Mouse (Mus musculus): ENCODE measurements at regions not wholly inside any gene's neighbourhood (a gene's known extent, or its start where the extent isn't known, plus 50 kb on each side); places are given as distances from the start of the nearest gene placed in this dataset.
"Not testable (repeated sequence)": the region's sequence is repeated elsewhere in the genome, so short reads cannot be mapped to it uniquely, and the experiment has no call there.

GRCm38 (mm10) chrX:76077781-76078180 lies 186.3 kb upstream of the Cldn34b3 start:
- DNase-seq (ENCODE audit: low read depth, low spot score): no peak

DNA sequence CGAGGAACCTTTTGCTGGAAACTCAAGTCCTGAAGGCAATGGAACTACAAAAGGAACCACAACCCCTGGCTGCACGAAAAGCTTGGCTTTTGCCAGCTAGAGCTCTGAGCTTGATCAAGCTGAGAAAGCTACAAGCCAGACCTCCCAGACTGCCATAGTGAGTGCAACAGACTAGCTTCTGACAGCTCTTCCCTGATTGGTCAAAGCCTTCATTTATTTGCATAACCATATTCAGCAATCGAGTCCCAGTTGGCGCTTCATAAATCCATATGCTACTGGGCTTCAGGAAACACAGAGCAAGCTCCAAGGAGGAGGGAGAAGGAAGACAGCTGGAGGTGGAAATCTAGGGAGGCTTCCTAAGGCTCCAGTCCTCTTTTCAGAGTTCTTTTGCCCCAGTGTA lies 181.4 kb upstream of the Cldn34b3 start:
- DNase-seq (ENCODE audit: low read depth, low spot score): peak; percentile 20

- DNase-seq (ENCODE audit: low read depth, low spot score): no peak
Observed at GRCm38 (mm10) chrX:76110763-76111474, 153.2 kb upstream of the Cldn34b3 start.

- no peak for DNase-seq (ENCODE audit: low read depth, low spot score)
Observed at GRCm38 (mm10) chrX:76116086-76116485, 148.0 kb upstream of the Cldn34b3 start.

DNA sequence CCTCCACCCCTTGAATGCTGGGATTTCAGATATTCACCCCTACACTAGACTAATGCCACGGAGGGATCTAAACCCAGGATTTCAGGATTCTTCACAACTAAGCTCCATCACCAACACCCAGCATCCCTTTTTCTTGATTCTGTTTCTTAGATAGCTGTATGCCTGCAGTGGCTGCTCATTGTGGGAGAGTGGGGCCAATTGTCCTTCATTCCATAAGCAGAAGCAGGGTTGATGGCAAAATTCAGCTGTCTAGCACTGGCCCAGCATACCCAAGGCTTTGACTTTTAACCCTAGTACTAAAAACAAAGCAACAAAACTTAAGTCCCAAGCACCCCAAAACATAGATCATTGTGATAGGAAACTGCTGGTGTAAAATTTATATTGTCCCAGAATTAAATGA lies 147.5 kb upstream of the Cldn34b3 start:
- no peak for DNase-seq (ENCODE audit: low read depth, low spot score)

- DNase-seq (ENCODE audit: low read depth, low spot score): no peak
Observed at GRCm38 (mm10) chrX:76120936-76121335, 143.2 kb upstream of the Cldn34b3 start.

DNA sequence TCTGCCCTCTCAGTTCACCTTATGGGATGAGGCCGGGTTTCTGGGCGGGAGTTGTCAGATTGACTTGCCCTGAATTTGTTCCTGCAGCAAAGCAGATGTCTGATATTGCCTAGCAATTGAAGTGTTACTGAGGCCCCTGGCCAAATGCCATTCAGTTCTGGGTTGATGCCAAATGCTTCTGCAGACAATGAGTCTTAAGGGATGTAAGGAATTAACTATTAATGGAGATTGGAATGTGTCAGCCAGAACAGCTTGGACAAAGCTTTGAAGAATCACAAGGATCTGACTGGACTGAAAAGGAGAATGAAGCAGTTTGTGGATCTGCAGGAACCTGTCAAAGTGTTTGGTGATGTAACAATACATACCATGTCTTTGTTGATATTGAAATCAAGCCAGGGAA lies 140.7 kb upstream of the Cldn34b3 start:
- no peak for DNase-seq (ENCODE audit: low read depth, low spot score)

DNA sequence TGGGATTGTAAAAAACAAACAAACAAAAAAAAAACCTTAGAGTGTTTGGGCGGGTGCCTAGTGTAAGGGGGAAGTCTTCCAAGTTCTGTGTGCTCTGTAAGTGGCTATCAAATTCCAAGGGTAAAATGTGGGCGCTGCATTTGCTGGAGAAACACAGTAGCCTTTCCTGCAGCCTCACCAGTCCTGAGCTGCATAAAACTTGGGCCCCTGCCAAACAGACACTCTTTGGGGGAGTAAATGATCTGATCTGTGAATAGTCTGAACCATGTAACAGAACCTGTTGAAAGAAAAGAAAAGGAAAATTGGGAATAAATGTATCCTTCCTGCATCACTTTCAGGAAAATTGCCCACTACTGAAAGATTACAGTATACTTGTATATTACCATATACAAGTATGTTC lies 126.4 kb upstream of the Cldn34b3 start:
- DNase-seq (ENCODE audit: low read depth, low spot score): no peak

DNA sequence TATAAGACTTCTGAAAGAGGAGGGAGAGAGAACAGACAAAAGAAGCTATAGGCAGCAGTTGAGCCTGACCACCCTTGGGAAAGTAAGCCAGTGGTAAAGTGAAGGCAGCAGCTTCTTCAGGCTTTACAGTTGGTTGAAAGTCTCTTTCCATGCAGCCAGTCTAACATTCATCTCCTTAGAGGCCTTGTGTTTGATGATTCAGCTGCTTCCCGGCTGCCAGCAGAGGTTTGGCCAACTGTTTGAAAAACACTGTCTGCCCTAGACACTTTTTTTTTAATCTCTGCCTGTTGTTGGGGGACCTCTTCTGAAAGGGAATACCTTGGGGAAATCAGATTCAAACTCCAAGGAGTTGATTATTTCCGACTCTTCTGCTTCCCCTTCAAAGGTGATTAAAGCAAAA lies 123.1 kb upstream of the Cldn34b3 start:
- no peak for DNase-seq (ENCODE audit: low read depth, low spot score)

DNA sequence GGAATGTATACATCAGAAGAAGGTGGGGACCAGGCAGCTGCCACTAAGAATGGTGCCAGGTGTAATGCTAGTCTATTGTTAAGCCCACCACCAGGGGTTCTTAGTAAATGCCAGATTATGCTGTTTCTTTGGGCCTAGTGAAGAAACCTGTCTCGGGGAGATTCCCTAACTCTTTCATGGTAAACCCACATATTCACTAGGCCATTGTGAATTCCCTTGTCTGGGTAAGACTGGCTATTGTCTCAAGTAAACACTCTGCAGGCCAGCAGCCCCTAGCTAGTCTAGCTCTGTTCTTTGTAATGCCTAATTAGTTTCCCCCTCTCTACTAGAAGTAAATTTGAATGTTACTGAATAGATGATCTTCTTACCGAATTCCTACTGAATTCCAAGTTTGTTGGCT lies 89.3 kb upstream of the Cldn34b3 start:
- DNase-seq (ENCODE audit: low read depth, low spot score): not testable (repeated sequence)

- DNase-seq (ENCODE audit: low read depth, low spot score): peak; percentile 65
Observed at GRCm38 (mm10) chrX:76181446-76182148, 82.5 kb upstream of the Cldn34b3 start.

- DNase-seq (ENCODE audit: low read depth, low spot score): no peak
Observed at GRCm38 (mm10) chrX:76200607-76201006, 63.5 kb upstream of the Cldn34b3 start.

DNA sequence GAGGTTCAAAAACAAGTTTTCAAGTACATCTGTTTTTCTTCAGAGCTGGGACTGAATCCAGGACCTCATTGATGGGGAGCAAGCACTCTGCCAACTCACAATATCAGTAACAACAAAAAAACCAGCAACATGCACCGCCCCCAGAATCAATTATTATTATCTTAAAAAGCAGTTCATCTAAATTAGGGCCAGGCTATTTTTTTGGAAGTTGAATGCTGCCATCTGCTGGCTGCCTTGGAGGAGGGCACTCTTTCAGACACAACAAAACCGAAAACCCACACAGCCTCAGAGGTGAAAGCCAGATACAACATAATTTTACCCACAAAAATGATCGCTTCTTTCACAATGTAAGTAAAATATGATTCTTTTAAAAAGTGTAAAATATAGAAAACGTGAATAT lies 62.7 kb upstream of the Cldn34b3 start:
- no peak for DNase-seq (ENCODE audit: low read depth, low spot score)

Data from brain, embryonic 18.5 days (tissue).